Mouse (Mus musculus): Measurements from ENCODE around the gene Dnm2.

Dnm2 gene

GRCm38 (mm10) chr9:21545916-21546788 is 121.4 kb downstream of the Dnm2 start:
- in situ Hi-C loops (cut with MboI): no loop called here

GRCm38 (mm10) chr9:21546789-21547074 is 122.0 kb downstream of the Dnm2 start, which contains the start of gene Carm1:
TSS of gene Carm1 (plus strand) at chr9:21546894.
- in situ Hi-C loops (cut with MboI): no loop called here

- in situ Hi-C loops (cut with MboI): no loop called here
These were observed 122.6 kb downstream of the Dnm2 start for GRCm38 (mm10) chr9:21547075-21547941.

DNA sequence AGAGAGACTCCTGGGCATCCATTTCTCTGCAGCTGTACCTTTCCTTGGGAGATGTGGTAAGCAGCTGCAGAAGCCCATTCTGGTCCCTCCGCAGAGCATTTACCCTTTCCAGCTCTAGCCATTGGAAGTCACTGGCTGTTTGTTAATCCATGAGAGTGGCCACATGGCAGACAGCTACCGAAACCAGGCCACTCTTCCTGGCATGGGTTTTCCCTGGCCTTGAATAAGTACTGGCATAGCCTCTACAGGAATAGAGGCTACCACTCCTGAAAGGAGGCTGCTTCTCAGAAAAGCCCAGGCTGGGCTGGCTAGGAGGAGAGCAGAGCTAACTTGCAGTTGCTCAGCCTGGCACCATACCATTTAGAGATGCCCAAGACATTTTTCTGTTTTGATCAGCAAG is 126.3 kb downstream of the Dnm2 start:
- in situ Hi-C loops (cut with MboI): no loop called here

DNA sequence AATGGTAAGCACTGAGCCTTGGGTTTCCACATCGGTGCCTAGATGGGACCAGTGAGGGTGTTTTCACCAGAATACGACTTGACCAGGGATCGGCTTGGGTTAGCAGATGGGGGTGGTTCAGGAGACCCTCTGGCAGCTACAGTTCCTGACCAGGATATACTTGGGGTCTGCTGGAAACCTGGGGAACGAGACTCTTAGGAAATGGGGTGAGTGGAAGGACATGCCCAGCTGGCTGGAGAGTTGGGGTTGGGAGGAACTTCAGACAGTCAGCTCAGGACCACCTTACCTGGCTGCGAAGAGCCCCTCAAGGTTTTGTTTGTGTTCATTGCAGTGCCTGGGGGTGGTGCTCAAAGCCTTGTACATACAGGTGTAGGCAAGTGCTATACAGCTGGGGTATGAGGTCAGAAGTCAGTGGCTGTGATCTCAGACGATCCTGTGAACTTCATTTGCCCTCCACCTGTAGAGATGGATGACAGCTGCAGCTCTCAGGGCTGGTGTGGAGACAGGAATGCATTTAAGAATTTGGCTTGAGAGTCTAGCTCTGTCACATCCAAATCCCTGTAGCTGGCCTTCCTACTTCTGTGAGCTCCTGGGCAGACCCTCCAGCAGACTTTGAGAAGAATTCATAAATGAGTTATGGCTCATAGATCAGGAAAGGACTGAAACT is 129.0 kb downstream of the Dnm2 start:
- in situ Hi-C loops (cut with MboI): no loop called here

GRCm38 (mm10) chr9:21555198-21555742 is 130.6 kb downstream of the Dnm2 start:
- in situ Hi-C loops (cut with MboI): no loop called here

GRCm38 (mm10) chr9:21556996-21557395 is 132.3 kb downstream of the Dnm2 start:
- in situ Hi-C loops (cut with MboI): no loop called here
